15 mouse cellular contexts compared by ENCODE assay signal in genomic region chr13:84062616-84063015, GRCm38 (mm10).
DNase-seq lines count a peak whose midpoint lies in the region; ATAC-seq and TF ChIP-seq lines count a peak whose summit lies in the region.
"Had no signal": no experiment of that assay in that cellular context is flagged by ENCODE, and none has a peak within 500 bp of the region (broad histone marks: within the 10 kb centered on the region; RNA-seq: fewer than 3 reads in every experiment).

No protein-coding gene starts in this region.

- H3K4me1 ChIP-seq in hindbrain, embryonic 10.5 days (replicated peaks), result peaks cover 94% of the 10 kb centered on the region
- peaks cover 79% of the 10 kb centered on the region for H3K4me1 ChIP-seq in midbrain, embryonic 13.5 days (replicated peaks)
- peaks cover 34% of the 10 kb centered on the region for H3K4me1 ChIP-seq in embryonic facial prominence, embryonic 10.5 days
- H3K4me1 ChIP-seq: heart, embryonic 15.5 days; limb, embryonic 15.5 days; megakaryocyte, embryonic 14.5 days had no signal

- no peak overlapping the region for H3K4me3 ChIP-seq in hindbrain, embryonic 10.5 days
- peak overlapping the region; percentile 20 for H3K4me3 ChIP-seq in midbrain, embryonic 13.5 days (replicated peaks)
- H3K4me3 ChIP-seq in embryonic facial prominence, embryonic 10.5 days, result no peak overlapping the region
- H3K4me3 ChIP-seq: embryonic facial prominence, embryonic 12.5 days; heart, embryonic 15.5 days; limb, embryonic 15.5 days; megakaryocyte, embryonic 14.5 days had no signal

- peak overlapping the region; percentile 89 for H3K27ac ChIP-seq in hindbrain, embryonic 10.5 days
- H3K27ac ChIP-seq in midbrain, embryonic 13.5 days, result peak overlapping the region; percentile 94
- H3K27ac ChIP-seq in embryonic facial prominence, embryonic 10.5 days (replicated peaks), result no peak overlapping the region
- H3K27ac ChIP-seq: embryonic facial prominence, embryonic 12.5 days; heart, embryonic 15.5 days; limb, embryonic 15.5 days had no signal

- no peaks in the 10 kb centered on the region for H3K9me3 ChIP-seq in hindbrain, embryonic 10.5 days
- H3K9me3 ChIP-seq in midbrain, embryonic 13.5 days, result no peaks in the 10 kb centered on the region
- no peaks in the 10 kb centered on the region for H3K9me3 ChIP-seq in embryonic facial prominence, embryonic 10.5 days
- H3K9me3 ChIP-seq: embryonic facial prominence, embryonic 12.5 days; heart, embryonic 15.5 days; limb, embryonic 15.5 days had no signal

- 62% methylated on average over 2 of the region's 2 CpGs for WGBS in hindbrain, embryonic 10.5 days
- 20% methylated on average over 2 of the region's 2 CpGs for WGBS in midbrain, embryonic 13.5 days
- WGBS in embryonic facial prominence, embryonic 10.5 days, result 87% methylated on average over 2 of the region's 2 CpGs

- no peak for TF ChIP-seq POLR2A in brain, embryonic 14.5 days (IDR thresholded peaks at IDR 0.05; ENCODE audit: borderline replicate concordance, extremely low read depth, insufficient read depth, insufficient read length, poor library complexity, severe bottlenecking)

- ATAC-seq in midbrain, embryonic 13.5 days, result no peak

- H3K4me2 ChIP-seq in midbrain, embryonic 13.5 days (replicated peaks), result peak overlapping the region; percentile 51
- H3K4me2 ChIP-seq: embryonic facial prominence, embryonic 12.5 days; heart, embryonic 15.5 days; limb, embryonic 15.5 days; lung, embryonic 14.5 days had no signal

- H3K9ac ChIP-seq in midbrain, embryonic 13.5 days (replicated peaks), result peak overlapping the region; percentile 67
- H3K9ac ChIP-seq: embryonic facial prominence, embryonic 12.5 days; heart, embryonic 15.5 days; limb, embryonic 15.5 days; lung, embryonic 14.5 days had no signal

- TF ChIP-seq CTCF in brain, embryonic 14.5 days (IDR thresholded peaks at IDR 0.05; ENCODE audit: borderline replicate concordance, extremely low read depth, insufficient read depth, insufficient read length), result no peak

- no peaks in the 10 kb centered on the region for H3K36me3 ChIP-seq in hindbrain, embryonic 10.5 days
- no peaks in the 10 kb centered on the region for H3K36me3 ChIP-seq in midbrain, embryonic 13.5 days
- no peaks in the 10 kb centered on the region for H3K36me3 ChIP-seq in embryonic facial prominence, embryonic 10.5 days (replicated peaks)
- H3K36me3 ChIP-seq: embryonic facial prominence, embryonic 12.5 days; heart, embryonic 15.5 days; limb, embryonic 15.5 days had no signal

- peaks cover 11% of the 10 kb centered on the region; the same call in 1 of the 2 replicates for H3K27me3 ChIP-seq in hindbrain, embryonic 10.5 days (ENCODE audit: insufficient read depth, poor library complexity, severe bottlenecking)
- no peaks in the 10 kb centered on the region for H3K27me3 ChIP-seq in midbrain, embryonic 13.5 days
- H3K27me3 ChIP-seq in embryonic facial prominence, embryonic 10.5 days (replicated peaks; ENCODE audit: low read depth, poor library complexity, severe bottlenecking), result peaks cover 3% of the 10 kb centered on the region; the same call in 1 of the 2 replicates
- H3K27me3 ChIP-seq: embryonic facial prominence, embryonic 12.5 days; heart, embryonic 15.5 days; limb, embryonic 15.5 days; megakaryocyte, embryonic 14.5 days had no signal

- DNase-seq in Muller cell, postnatal 12 days (ENCODE audit: inconsistent ontology term), result peak; percentile 59
- peak; percentile 90 for DNase-seq in brain, embryonic 14.5 days (ENCODE audit: low read depth)
- DNase-seq in hindbrain, embryonic 10.5 days (ENCODE audit: low spot score), result no peak
- no peak for DNase-seq in adipocyte (ENCODE audit: low spot score)
- DNase-seq in embryonic facial prominence, embryonic 10.5 days (ENCODE audit: low spot score), result no peak
- DNase-seq in right cerebral cortex, postnatal 25 days, result no peak
- DNase-seq: adrenal gland, postnatal 14 days; kidney, postnatal 4 days; lung, embryonic 14.5 days; spleen, adult 18-20 months had no signal

Comparison
In these comparisons a context has a peak if more than half of its experiments do, and no peak if none do; other contexts are left out.
1. DNase-seq: peak in Muller cell, postnatal 12 days (single experiment) and brain, embryonic 14.5 days (single experiment); none in hindbrain, embryonic 10.5 days (single experiment), adipocyte (single experiment), embryonic facial prominence, embryonic 10.5 days (single experiment) and right cerebral cortex, postnatal 25 days (single experiment).